ENCODE assay signal across 23 mouse cellular contexts in the genomic region with DNA sequence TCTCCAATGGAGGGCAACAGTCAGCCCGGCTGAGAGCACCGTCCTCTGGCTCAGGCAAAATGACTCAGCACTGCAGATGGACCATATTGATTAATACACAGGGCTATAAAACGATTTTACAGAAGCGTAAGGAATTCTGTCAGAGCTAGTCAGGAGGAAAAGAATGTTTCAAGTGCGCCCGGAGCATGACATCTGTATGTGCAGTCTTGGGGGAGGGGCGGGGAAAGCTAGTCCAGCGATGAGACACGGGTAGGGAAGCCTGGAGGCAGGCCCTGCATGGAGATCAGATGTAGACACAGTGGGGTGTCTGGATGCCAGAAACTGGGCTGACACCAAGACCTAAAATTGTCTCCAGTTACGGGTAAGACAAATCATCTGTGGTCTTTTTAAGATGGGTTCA. TPM values are rescaled to one million over a fixed set of nuclear protein-coding genes. Genes with fewer than 3 reads are reported as not detected.
DNase-seq lines count a peak whose midpoint lies in the region; ATAC-seq and TF ChIP-seq lines count a peak whose summit lies in the region.
"Had no signal": no experiment of that assay in that cellular context is flagged by ENCODE, and none has a peak within 500 bp of the region (broad histone marks: within the 10 kb centered on the region; RNA-seq: fewer than 3 reads in every experiment).

No protein-coding gene starts in this region.

- WGBS in lung, embryonic 14.5 days, result 55% methylated on average over 10 of the region's 10 CpGs
- 61% methylated on average over 10 of the region's 10 CpGs for WGBS in limb, embryonic 14.5 days

- peak; percentile 60 for DNase-seq in heart, adult 11 months
- DNase-seq in heart, postnatal 25 days (ENCODE audit: low spot score), result no peak
- DNase-seq in lung, embryonic 14.5 days, result peak; percentile 6
- DNase-seq in lung, postnatal 36 days, result no peak
- peak; percentile 16 for DNase-seq in limb, embryonic 14.5 days (ENCODE audit: low spot score)
- DNase-seq in adrenal gland, postnatal 4 days (ENCODE audit: low spot score in 2 of 2), result no peak
- DNase-seq in spleen, postnatal 36 days (ENCODE audit: low spot score in 2 of 2), result no peak
- DNase-seq: adrenal gland, postnatal 10 days; cerebellum, adult 11-12 months; cerebellum, adult 9-10 months; cerebellum, postnatal 36 days; gastrocnemius, postnatal 36 days; heart, adult 2 months; heart, postnatal 14 days had no signal

- H3K4me2 ChIP-seq in lung, embryonic 14.5 days, result no peak overlapping the region
- H3K4me2 ChIP-seq in limb, embryonic 14.5 days (replicated peaks; ENCODE audit: low read depth, low read length, severe bottlenecking), result no peak overlapping the region
- H3K4me2 ChIP-seq: embryonic facial prominence, embryonic 15.5 days; heart, embryonic 11.5 days; heart, embryonic 15.5 days; hindbrain, embryonic 14.5 days; intestine, embryonic 15.5 days had no signal

- no peaks in the 10 kb centered on the region for H3K9me3 ChIP-seq in lung, embryonic 14.5 days (ENCODE audit: low read depth, low read length)
- no peaks in the 10 kb centered on the region for H3K9me3 ChIP-seq in limb, embryonic 14.5 days (ENCODE audit: control insufficient read depth, low read length)
- H3K9me3 ChIP-seq: embryonic facial prominence, embryonic 15.5 days; forebrain, embryonic 10.5 days; heart, embryonic 15.5 days; hindbrain, embryonic 10.5 days; intestine, embryonic 15.5 days had no signal

- H3K4me1 ChIP-seq in lung, embryonic 14.5 days (ENCODE audit: insufficient read depth), result peaks cover 6% of the 10 kb centered on the region; the same call in 1 of the 2 replicates
- no peaks in the 10 kb centered on the region for H3K4me1 ChIP-seq in limb, embryonic 14.5 days (ENCODE audit: control insufficient read depth, insufficient read depth, low read length)
- H3K4me1 ChIP-seq: embryonic facial prominence, embryonic 15.5 days; heart, embryonic 15.5 days had no signal

- no peak overlapping the region for H3K4me3 ChIP-seq in lung, embryonic 14.5 days (ENCODE audit: low read depth, low read length)
- no peak overlapping the region for H3K4me3 ChIP-seq in limb, embryonic 14.5 days (replicated peaks; ENCODE audit: low read length)
- H3K4me3 ChIP-seq: embryonic facial prominence, embryonic 15.5 days; erythroblast, embryonic 14.5 days; forebrain, embryonic 10.5 days; heart, adult 2 months; heart, embryonic 15.5 days; hindbrain, embryonic 10.5 days; intestine, embryonic 15.5 days had no signal

- no peak for TF ChIP-seq CTCF in lung, embryonic 14.5 days (IDR thresholded peaks at IDR 0.05; ENCODE audit: low read depth)

- no peak for ATAC-seq in lung, embryonic 14.5 days (ENCODE audit: insufficient read depth)
- no peak for ATAC-seq in limb, embryonic 14.5 days (ENCODE audit: low FRiP score, low read depth)
- ATAC-seq: forebrain, embryonic 14.5 days; intestine, embryonic 15.5 days had no signal

- no peak overlapping the region for H3K9ac ChIP-seq in lung, embryonic 14.5 days
- no peak overlapping the region for H3K9ac ChIP-seq in limb, embryonic 14.5 days (ENCODE audit: low read depth, low read length, severe bottlenecking)
- H3K9ac ChIP-seq: embryonic facial prominence, embryonic 15.5 days; heart, embryonic 15.5 days; hindbrain, embryonic 14.5 days; intestine, embryonic 15.5 days had no signal

- H3K27me3 ChIP-seq in lung, embryonic 14.5 days (ENCODE audit: insufficient read depth, low read length), result no peaks in the 10 kb centered on the region
- H3K27me3 ChIP-seq in limb, embryonic 14.5 days (ENCODE audit: control insufficient read depth, insufficient read depth, low read length), result no peaks in the 10 kb centered on the region
- H3K27me3 ChIP-seq: embryonic facial prominence, embryonic 15.5 days; heart, embryonic 15.5 days; intestine, embryonic 15.5 days had no signal

- intact Hi-C loops in heart, postnatal 25 days (cut with DNase I), result no loop called here

- H3K36me3 ChIP-seq in lung, embryonic 14.5 days (ENCODE audit: insufficient read depth), result no peaks in the 10 kb centered on the region
- no peaks in the 10 kb centered on the region for H3K36me3 ChIP-seq in limb, embryonic 14.5 days (ENCODE audit: control insufficient read depth, insufficient read depth, low read length)
- H3K36me3 ChIP-seq: embryonic facial prominence, embryonic 15.5 days; forebrain, embryonic 10.5 days; heart, embryonic 15.5 days; hindbrain, embryonic 10.5 days; intestine, embryonic 15.5 days had no signal

- TF ChIP-seq POLR2A in limb, embryonic 14.5 days (IDR thresholded peaks at IDR 0.05; ENCODE audit: borderline replicate concordance, extremely low read depth, insufficient read depth, insufficient read length), result no peak

- H3K27ac ChIP-seq in lung, embryonic 14.5 days (ENCODE audit: low read depth), result no peak overlapping the region
- no peak overlapping the region for H3K27ac ChIP-seq in limb, embryonic 14.5 days (replicated peaks; ENCODE audit: low read depth, low read length)
- H3K27ac ChIP-seq: embryonic facial prominence, embryonic 15.5 days; heart, adult 2 months; heart, embryonic 15.5 days; hindbrain, embryonic 10.5 days; hindbrain, embryonic 14.5 days; intestine, embryonic 15.5 days had no signal

RNA-seq across cellular contexts. Expression of a gene that starts 23.2 kb away (rescaled TPM):
- 10 to 100 TPM; 14.0 to 16.8 TPM for total RNA-seq in heart, postnatal 25 days (2021)
- polyA plus RNA-seq in lung, embryonic 14.5 days (2014; fragmentation: Nextera tagmentation; extraction: Ambion mirVana), result 128 and 130 TPM in 2 replicates
- polyA plus RNA-seq in limb, embryonic 14.5 days (2012; rRNA removed), result 75.7 and 78.8 TPM in 2 replicates
- polyA plus RNA-seq in limb, embryonic 14.5 days (2014; fragmentation: Nextera tagmentation; extraction: Ambion mirVana), result 91.1 and 97.8 TPM in 2 replicates
- total RNA-seq in adrenal gland, postnatal 4 days (2021), result 10 to 100 TPM; 78.2 to 79.3 TPM

Comparison
In these comparisons a context has a peak if more than half of its experiments do, and no peak if none do; other contexts are left out.
1. DNase-seq: peak in heart, adult 11 months (single experiment), lung, embryonic 14.5 days (single experiment) and limb, embryonic 14.5 days (single experiment); none in heart, postnatal 25 days (single experiment), lung, postnatal 36 days (single experiment), adrenal gland, postnatal 4 days (0 of 2) and spleen, postnatal 36 days (0 of 2).
2. RNA of a gene that starts 23.2 kb away (total RNA-seq): 78.2 to 79.3 TPM in adrenal gland, postnatal 4 days; 14.0 to 16.8 TPM in heart, postnatal 25 days; every median in the first group is over 4 times any median in the second.